Mouse (Mus musculus): ENCODE results near the gene Cnbp. TPM values are rescaled to one million over a fixed set of nuclear protein-coding genes. Genes with fewer than 3 reads are reported as not detected.

Gene Cnbp
- total and polyA plus RNA-seq, 3 experiments, result 201 to 879 (median 652) TPM

GRCm38 (mm10) chr6:87807735-87808440 lies 43.0 kb downstream of the Cnbp start:
- TF ChIP-seq GATA1 (IDR thresholded peaks at IDR 0.05; ENCODE audit: low read depth, low read length) (peak; percentile 15; the same call in 1 of the 2 replicates), MXI1 (IDR thresholded peaks at IDR 0.05; ENCODE audit: low read depth, low read length) (no peak)
- no peak overlapping the region for H3K4me3 ChIP-seq (ENCODE audit: control insufficient read depth in 1 of 2, insufficient read depth in 1 of 2, low read depth in 2 of 2, low read length in 2 of 2)
- no peak overlapping the region for H3K9ac ChIP-seq (ENCODE audit: control insufficient read depth, low read depth, low read length, poor library complexity, severe bottlenecking)
- no peak overlapping the region for H3K27ac ChIP-seq (ENCODE audit: control insufficient read depth, low read depth, low read length)
- peaks cover 0 to 26% of the 10 kb centered on the region in 2 experiments; a peak in 2 of 4 replicates for H3K36me3 ChIP-seq (ENCODE audit: control insufficient read depth in 1 of 2, insufficient read depth in 2 of 2, low read length in 2 of 2)
- H3K9me3 ChIP-seq (replicated peaks; ENCODE audit: insufficient read depth, low read length), result no peaks in the 10 kb centered on the region
- DNase-seq (ENCODE audit: low read depth, low spot score), result no peak
- peaks cover 8% of the 10 kb centered on the region for H3K79me2 ChIP-seq (ENCODE audit: control insufficient read depth, insufficient read depth, low read length, poor library complexity)
- H3K27me3 ChIP-seq (ENCODE audit: control insufficient read depth in 1 of 2, insufficient read depth in 2 of 2, low read length in 2 of 2), result no peaks in the 10 kb centered on the region
- peaks cover 11 to 18% of the 10 kb centered on the region in 2 experiments; a peak in 2 of 4 replicates for H3K4me1 ChIP-seq (ENCODE audit: control insufficient read depth in 1 of 2, insufficient read depth in 2 of 2, low read length in 2 of 2)

DNA sequence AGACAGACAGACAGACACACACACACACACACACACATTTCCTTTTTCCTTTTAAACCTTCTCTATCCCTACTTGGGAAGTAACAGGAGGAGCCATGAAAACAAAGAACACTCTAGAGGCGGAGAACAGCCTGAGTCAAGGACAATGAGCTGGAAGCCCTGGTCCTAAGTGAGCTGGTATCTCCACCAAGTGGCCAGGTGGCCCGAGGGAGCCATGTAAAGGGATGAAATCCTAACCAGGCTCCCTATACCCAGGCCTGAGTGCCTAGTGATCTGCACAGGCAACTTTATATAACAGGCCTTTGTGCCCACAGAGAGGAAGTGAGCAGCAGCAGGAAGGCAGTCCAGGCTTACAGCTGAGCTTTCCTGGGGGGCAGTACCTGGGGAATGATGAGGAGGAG lies 44.0 kb downstream of the Cnbp start:
- Histone ChIP-seq H3K9me3 (replicated peaks; ENCODE audit: insufficient read depth, low read length) (no peaks in the 10 kb centered on the region), H3K27me3 (ENCODE audit: control insufficient read depth in 1 of 2, insufficient read depth in 2 of 2, low read length in 2 of 2) (no peaks in the 10 kb centered on the region), H3K27ac (ENCODE audit: control insufficient read depth, low read depth, low read length) (no peak overlapping the region), H3K79me2 (ENCODE audit: control insufficient read depth, insufficient read depth, low read length, poor library complexity) (peaks cover 8% of the 10 kb centered on the region), H3K9ac (ENCODE audit: control insufficient read depth, low read depth, low read length, poor library complexity, severe bottlenecking) (no peak overlapping the region), H3K36me3 (ENCODE audit: control insufficient read depth in 1 of 2, insufficient read depth in 2 of 2, low read length in 2 of 2) (peaks cover 0 to 26% of the 10 kb centered on the region in 2 experiments; a peak in 2 of 4 replicates), H3K4me3 (ENCODE audit: control insufficient read depth in 1 of 2, insufficient read depth in 1 of 2, low read depth in 2 of 2, low read length in 2 of 2) (no peak overlapping the region), H3K4me1 (ENCODE audit: control insufficient read depth in 1 of 2, insufficient read depth in 2 of 2, low read length in 2 of 2) (peaks cover 11 to 18% of the 10 kb centered on the region in 2 experiments; a peak in 2 of 4 replicates)
- no peak for DNase-seq (ENCODE audit: low read depth, low spot score)
- TF ChIP-seq KAT2A (conservative IDR thresholded peaks at IDR 0.05; ENCODE audit: low read depth, low read length) (no peak), POLR2AphosphoS2 (IDR thresholded peaks at IDR 0.05; ENCODE audit: low read length) (no peak), TBP (IDR thresholded peaks at IDR 0.05; ENCODE audit: low read depth, low read length) (no peak), MYB (IDR thresholded peaks at IDR 0.05; ENCODE audit: low read depth, low read length) (no peak), EP300 (IDR thresholded peaks at IDR 0.05; ENCODE audit: low read depth in 1 of 2, low read length in 2 of 2) (no peak), ZC3H11A (IDR thresholded peaks at IDR 0.05; ENCODE audit: low read depth, low read length) (no peak), CHD2 (IDR thresholded peaks at IDR 0.05; ENCODE audit: low read length) (no peak), UBTF (IDR thresholded peaks at IDR 0.05; ENCODE audit: borderline replicate concordance, insufficient read depth, low read depth, low read length) (no peak), E2F4 (IDR thresholded peaks at IDR 0.05; ENCODE audit: borderline replicate concordance, low read depth, low read length) (no peak), SMC3 (IDR thresholded peaks at IDR 0.05; ENCODE audit: low read depth, low read length) (no peak), USF2 (IDR thresholded peaks at IDR 0.05; ENCODE audit: borderline replicate concordance in 1 of 2, insufficient read depth in 1 of 2, low read depth in 1 of 2, low read length in 2 of 2) (no peak)

DNA sequence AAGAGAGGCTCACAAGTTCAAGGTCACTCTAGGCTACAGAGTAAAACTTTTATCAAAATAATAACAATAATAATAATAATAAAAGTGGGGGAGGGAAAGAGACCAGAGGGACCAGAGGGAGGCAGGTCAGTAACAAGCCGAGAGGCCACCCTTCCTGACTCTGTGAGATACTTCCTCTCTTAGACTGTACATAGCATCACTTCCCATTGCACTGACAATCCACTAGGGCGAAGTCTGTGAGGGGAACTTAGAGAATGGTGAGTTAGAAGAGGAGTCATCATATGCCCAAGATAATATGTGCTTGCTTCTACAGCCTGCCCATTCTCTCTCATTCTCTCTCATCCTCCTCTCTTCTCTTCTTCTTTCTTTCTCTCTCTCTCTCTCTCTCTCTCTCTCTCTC lies 44.9 kb downstream of the Cnbp start:
- Histone ChIP-seq H3K27me3 (ENCODE audit: control insufficient read depth in 1 of 2, insufficient read depth in 2 of 2, low read length in 2 of 2) (no peaks in the 10 kb centered on the region), H3K36me3 (ENCODE audit: control insufficient read depth in 1 of 2, insufficient read depth in 2 of 2, low read length in 2 of 2) (peaks cover 0 to 26% of the 10 kb centered on the region in 2 experiments; a peak in 2 of 4 replicates), H3K9ac (ENCODE audit: control insufficient read depth, low read depth, low read length, poor library complexity, severe bottlenecking) (no peak overlapping the region), H3K27ac (ENCODE audit: control insufficient read depth, low read depth, low read length) (no peak overlapping the region), H3K9me3 (replicated peaks; ENCODE audit: insufficient read depth, low read length) (no peaks in the 10 kb centered on the region), H3K79me2 (ENCODE audit: control insufficient read depth, insufficient read depth, low read length, poor library complexity) (peaks cover 5% of the 10 kb centered on the region), H3K4me3 (ENCODE audit: control insufficient read depth in 1 of 2, insufficient read depth in 1 of 2, low read depth in 2 of 2, low read length in 2 of 2) (no peak overlapping the region), H3K4me1 (ENCODE audit: control insufficient read depth in 1 of 2, insufficient read depth in 2 of 2, low read length in 2 of 2) (peaks cover 11 to 18% of the 10 kb centered on the region in 2 experiments; a peak in 2 of 4 replicates)
- peak; percentile 80 for DNase-seq (ENCODE audit: low read depth, low spot score)
- TF ChIP-seq ZC3H11A (IDR thresholded peaks at IDR 0.05; ENCODE audit: low read depth, low read length) (no peak), SIN3A (IDR thresholded peaks at IDR 0.05; ENCODE audit: low read length) (peak; percentile 22; the same call in 1 of the 2 replicates), CTCF (IDR thresholded peaks at IDR 0.05 in 2 of 3, conservative IDR thresholded peaks at IDR 0.05 in 1 of 3; ENCODE audit: control insufficient read depth in 1 of 3, insufficient read depth in 1 of 3, low read depth in 2 of 3, low read length in 3 of 3, poor library complexity in 1 of 3, severe bottlenecking in 1 of 3) (peak in 2 of 3 experiments; percentile 15 to 26; a peak in 2 of 6 replicates), POLR2A (IDR thresholded peaks at IDR 0.05; ENCODE audit: control insufficient read depth in 1 of 2, insufficient read depth in 1 of 2, low read depth in 1 of 2, low read length in 2 of 2, poor library complexity in 1 of 2) (no peak)

Measured in MEL (cell line).